Mouse (Mus musculus) heart, embryonic 11.5 days (tissue): ENCODE results near the gene Emc8. TPM values are rescaled to one million over a fixed set of nuclear protein-coding genes. Genes with fewer than 3 reads are reported as not detected.

Experiments
- ATAC-seq: fragments of 200-750 bp; cut with Nextera tagmentation; replicated peaks from 2 replicates; pipeline ENCODE4 v1.8.0; 2017; ENCODE audit warnings: moderate library complexity; ENCODE audit not compliant: insufficient number of reproducible peaks, low FRiP score, low TSS enrichment
- H3K27ac ChIP-seq: fragments of 300-500 bp; sonication (generic); 2 replicates; pipeline ENCODE4 v1.5.1; 2014; ENCODE audit warnings: mild to moderate bottlenecking, low read depth, low read length
- H3K27me3 ChIP-seq: fragments of 300-500 bp; sonication (generic); 2 replicates; pipeline ENCODE4 v1.6.1; 2014; ENCODE audit warnings: mild to moderate bottlenecking, low read length, mixed read lengths; ENCODE audit not compliant: control insufficient read depth, insufficient read depth
- H3K36me3 ChIP-seq: fragments of 300-500 bp; sonication (generic); 2 replicates; pipeline ENCODE4 v1.6.1; 2014; ENCODE audit warnings: mild to moderate bottlenecking, low read length, moderate library complexity, mixed read lengths; ENCODE audit not compliant: control insufficient read depth, insufficient read depth
- H3K4me1 ChIP-seq: fragments of 300-500 bp; sonication (generic); 2 replicates; pipeline ENCODE4 v1.6.1; 2014; ENCODE audit warnings: low read length; ENCODE audit not compliant: control insufficient read depth, insufficient read depth
- H3K4me2 ChIP-seq: fragments of 300-500 bp; sonication (generic); 2 replicates; pipeline ENCODE4 v1.6.1; 2014; ENCODE audit warnings: mild to moderate bottlenecking, moderate library complexity
- H3K4me3 ChIP-seq: fragments of 300-500 bp; sonication (generic); 2 replicates; pipeline ENCODE4 v1.5.1; 2014; ENCODE audit warnings: low read depth, low read length
- H3K9ac ChIP-seq: fragments of 300-500 bp; sonication (generic); 2 replicates; pipeline ENCODE4 v1.6.1; 2014; ENCODE audit warnings: mild to moderate bottlenecking, low read depth, low read length, moderate library complexity
- H3K9me3 ChIP-seq: fragments of 300-500 bp; sonication (generic); replicated peaks from 2 replicates; pipeline ENCODE4 v1.6.1; 2016; ENCODE audit warnings: low read length; ENCODE audit not compliant: control insufficient read depth
- WGBS: fragments of 180-500 bp; shearing (Covaris S2); extraction: QIAGEN DNeasy Blood & Tissue Kit; methylation state at CpG from one replicate; pipeline ENCODE4 v1.1.7; 2014; ENCODE audit not compliant: insufficient replicate concordance; 5-methylcytosine and 5-hydroxymethylcytosine counted together
- polyA plus RNA-seq: library from polyadenylated mRNA; unstranded; fragments of >200 nt; fragmentation: Nextera tagmentation; extraction: Ambion mirVana; gene quantifications from 2 replicates; pipeline ENCODE4 v1.2.1, GENCODE M21; 2014

Emc8 gene
- polyA plus RNA-seq, 1 experiment from 2014 or later, result 221 TPM

GRCm38 (mm10) chr8:120692934-120693333 is 24.6 kb upstream of the Emc8 start:
- no peaks in the 10 kb centered on the region for H3K36me3 ChIP-seq
- no peak overlapping the region for H3K9ac ChIP-seq
- no peak overlapping the region for H3K4me2 ChIP-seq
- no peak overlapping the region for H3K4me3 ChIP-seq
- no peaks in the 10 kb centered on the region for H3K9me3 ChIP-seq
- WGBS, result 49% methylated on average over 4 of the region's 4 CpGs
- ATAC-seq, result no peak
- H3K27me3 ChIP-seq, result peaks cover 10% of the 10 kb centered on the region; the same call in 1 of the 2 replicates
- H3K27ac ChIP-seq, result no peak overlapping the region
- peaks cover 14% of the 10 kb centered on the region for H3K4me1 ChIP-seq

GRCm38 (mm10) chr8:120688511-120688910 is 20.1 kb upstream of the Emc8 start:
- ATAC-seq, result no peak
- WGBS, result 81% methylated on average over 7 of the region's 7 CpGs
- H3K27me3 ChIP-seq, result peaks cover 10% of the 10 kb centered on the region; the same call in 1 of the 2 replicates

GRCm38 (mm10) chr8:120687786-120688185 is 19.4 kb upstream of the Emc8 start:
- Histone ChIP-seq H3K36me3 (no peaks in the 10 kb centered on the region), H3K4me1 (no peaks in the 10 kb centered on the region; the same call in 1 of the 2 replicates), H3K4me2 (no peak overlapping the region), H3K27ac (no peak overlapping the region), H3K27me3 (peaks cover 10% of the 10 kb centered on the region; the same call in 1 of the 2 replicates), H3K9me3 (no peaks in the 10 kb centered on the region), H3K4me3 (no peak overlapping the region), H3K9ac (no peak overlapping the region)
- 50% methylated on average over 8 of the region's 8 CpGs for WGBS
- ATAC-seq, result no peak

More at GRCm38 (mm10) chr8:120688511-120688910, 20.1 kb upstream of the Emc8 start:
- Histone ChIP-seq H3K9ac (no peak overlapping the region), H3K36me3 (no peaks in the 10 kb centered on the region), H3K4me3 (no peak overlapping the region), H3K9me3 (no peaks in the 10 kb centered on the region), H3K4me2 (no peak overlapping the region), H3K27ac (no peak overlapping the region), H3K4me1 (no peaks in the 10 kb centered on the region; the same call in 1 of the 2 replicates)

GRCm38 (mm10) chr8:120686576-120686975 is 18.2 kb upstream of the Emc8 start:
- Histone ChIP-seq H3K9me3 (no peaks in the 10 kb centered on the region), H3K9ac (no peak overlapping the region), H3K4me2 (no peak overlapping the region), H3K36me3 (no peaks in the 10 kb centered on the region), H3K27ac (no peak overlapping the region), H3K4me1 (no peaks in the 10 kb centered on the region; the same call in 1 of the 2 replicates), H3K4me3 (no peak overlapping the region), H3K27me3 (peaks cover 10% of the 10 kb centered on the region; the same call in 1 of the 2 replicates)
- ATAC-seq, result no peak
- 79% methylated on average over 5 of the region's 5 CpGs for WGBS

- Histone ChIP-seq H3K27me3 (peaks cover 12% of the 10 kb centered on the region), H3K4me2 (no peak overlapping the region), H3K4me1 (no peaks in the 10 kb centered on the region; the same call in 1 of the 2 replicates), H3K27ac (no peak overlapping the region), H3K9ac (no peak overlapping the region), H3K9me3 (no peaks in the 10 kb centered on the region), H3K36me3 (no peaks in the 10 kb centered on the region), H3K4me3 (no peak overlapping the region)
- no peak for ATAC-seq
- 81% methylated on average over 13 of the region's 13 CpGs for WGBS
These were observed 17.7 kb upstream of the Emc8 start for GRCm38 (mm10) chr8:120686051-120686450.

GRCm38 (mm10) chr8:120685591-120685990 is 17.2 kb upstream of the Emc8 start:
- no peaks in the 10 kb centered on the region for H3K9me3 ChIP-seq
- no peak overlapping the region for H3K4me3 ChIP-seq
- H3K9ac ChIP-seq, result no peak overlapping the region
- WGBS, result 82% methylated on average over 8 of the region's 8 CpGs
- no peak overlapping the region for H3K4me2 ChIP-seq
- no peaks in the 10 kb centered on the region; the same call in 1 of the 2 replicates for H3K4me1 ChIP-seq
- no peak overlapping the region for H3K27ac ChIP-seq
- no peaks in the 10 kb centered on the region for H3K36me3 ChIP-seq
- peaks cover 12% of the 10 kb centered on the region for H3K27me3 ChIP-seq
- no peak for ATAC-seq

GRCm38 (mm10) chr8:120685097-120685496 is 16.7 kb upstream of the Emc8 start:
- Histone ChIP-seq H3K4me3 (no peak overlapping the region), H3K27ac (no peak overlapping the region), H3K4me1 (no peaks in the 10 kb centered on the region; the same call in 1 of the 2 replicates), H3K36me3 (no peaks in the 10 kb centered on the region), H3K4me2 (no peak overlapping the region), H3K9ac (no peak overlapping the region), H3K9me3 (no peaks in the 10 kb centered on the region), H3K27me3 (peaks cover 12% of the 10 kb centered on the region)
- no peak for ATAC-seq
- WGBS, result 62% methylated on average over 5 of the region's 5 CpGs

- ATAC-seq, result no peak
- no peak overlapping the region for H3K27ac ChIP-seq
- no peaks in the 10 kb centered on the region for H3K36me3 ChIP-seq
- peaks cover 12% of the 10 kb centered on the region for H3K27me3 ChIP-seq
- H3K9me3 ChIP-seq, result no peaks in the 10 kb centered on the region
- H3K4me1 ChIP-seq, result no peaks in the 10 kb centered on the region; the same call in 1 of the 2 replicates
- H3K4me3 ChIP-seq, result no peak overlapping the region
- H3K9ac ChIP-seq, result no peak overlapping the region
- 57% methylated on average over 5 of the region's 5 CpGs for WGBS
- no peak overlapping the region for H3K4me2 ChIP-seq
These were observed 15.7 kb upstream of the Emc8 start for GRCm38 (mm10) chr8:120684082-120684481.

GRCm38 (mm10) chr8:120683602-120684001 is 15.2 kb upstream of the Emc8 start:
- Histone ChIP-seq H3K4me1 (no peaks in the 10 kb centered on the region; the same call in 1 of the 2 replicates), H3K9me3 (no peaks in the 10 kb centered on the region), H3K27me3 (peaks cover 8% of the 10 kb centered on the region), H3K4me3 (no peak overlapping the region), H3K27ac (no peak overlapping the region), H3K36me3 (no peaks in the 10 kb centered on the region), H3K4me2 (no peak overlapping the region), H3K9ac (no peak overlapping the region)
- no peak for ATAC-seq
- whole genome bisulfite sequencing, result 16% methylated on average over 10 of the region's 10 CpGs
